Mouse (Mus musculus) frontal cortex, postnatal 36 days (tissue): ENCODE results near the gene Tmem223.

Experiments used
- DNase-seq, 2 experiments: peaks; one replicate each; pipeline ENCODE4 v3.0.0; 2022; ENCODE audit warnings: low spot score in 2 of 2

The Tmem223 gene

GRCm38 (mm10) chr19:8803204-8803780, 32.5 kb downstream of the Tmem223 start:
- no peak for DNase-seq

GRCm38 (mm10) chr19:8803879-8804660, 33.3 kb downstream of the Tmem223 start:
- DNase-seq = no peak

GRCm38 (mm10) chr19:8806810-8807209, 36.0 kb downstream of the Tmem223 start:
- no peak for DNase-seq

GRCm38 (mm10) chr19:8815812-8816211, 45.0 kb downstream of the Tmem223 start:
- no peak for DNase-seq

- no peak for DNase-seq
These were observed 46.2 kb downstream of the Tmem223 start for GRCm38 (mm10) chr19:8817001-8817400.

DNA sequence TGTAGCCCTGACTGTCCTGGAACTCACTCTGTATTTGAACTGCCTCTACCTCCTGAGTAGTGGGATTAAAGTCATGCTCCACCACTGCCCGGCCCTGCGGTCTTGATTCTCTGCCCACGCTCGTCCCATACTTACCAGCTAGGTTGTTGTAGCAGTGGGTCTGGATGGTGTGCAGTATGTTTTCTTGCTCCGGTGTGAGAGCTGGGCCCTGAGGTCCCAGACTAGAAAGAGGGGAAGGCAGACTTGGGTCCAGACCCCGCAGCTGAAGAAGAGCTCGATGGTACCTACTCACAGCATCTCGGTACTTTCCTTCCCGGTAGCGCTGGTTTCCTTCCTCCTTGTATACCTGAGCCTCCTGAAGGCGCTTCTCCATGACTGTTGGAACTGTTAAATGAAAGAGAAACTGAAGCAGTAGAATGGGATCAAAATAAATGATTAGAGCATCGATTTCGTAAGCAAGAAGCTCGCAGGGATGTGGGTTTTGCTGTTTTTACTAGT, 47.6 kb downstream of the Tmem223 start:
- no peak for DNase-seq

- DNase-seq = peak; percentile 96 to 98
These were observed 48.2 kb downstream of the Tmem223 start, which contains the start of gene Ttc9c for GRCm38 (mm10) chr19:8818801-8819595. Gene Ttc9c, minus strand, starts transcription at chr19:8819333.

DNA sequence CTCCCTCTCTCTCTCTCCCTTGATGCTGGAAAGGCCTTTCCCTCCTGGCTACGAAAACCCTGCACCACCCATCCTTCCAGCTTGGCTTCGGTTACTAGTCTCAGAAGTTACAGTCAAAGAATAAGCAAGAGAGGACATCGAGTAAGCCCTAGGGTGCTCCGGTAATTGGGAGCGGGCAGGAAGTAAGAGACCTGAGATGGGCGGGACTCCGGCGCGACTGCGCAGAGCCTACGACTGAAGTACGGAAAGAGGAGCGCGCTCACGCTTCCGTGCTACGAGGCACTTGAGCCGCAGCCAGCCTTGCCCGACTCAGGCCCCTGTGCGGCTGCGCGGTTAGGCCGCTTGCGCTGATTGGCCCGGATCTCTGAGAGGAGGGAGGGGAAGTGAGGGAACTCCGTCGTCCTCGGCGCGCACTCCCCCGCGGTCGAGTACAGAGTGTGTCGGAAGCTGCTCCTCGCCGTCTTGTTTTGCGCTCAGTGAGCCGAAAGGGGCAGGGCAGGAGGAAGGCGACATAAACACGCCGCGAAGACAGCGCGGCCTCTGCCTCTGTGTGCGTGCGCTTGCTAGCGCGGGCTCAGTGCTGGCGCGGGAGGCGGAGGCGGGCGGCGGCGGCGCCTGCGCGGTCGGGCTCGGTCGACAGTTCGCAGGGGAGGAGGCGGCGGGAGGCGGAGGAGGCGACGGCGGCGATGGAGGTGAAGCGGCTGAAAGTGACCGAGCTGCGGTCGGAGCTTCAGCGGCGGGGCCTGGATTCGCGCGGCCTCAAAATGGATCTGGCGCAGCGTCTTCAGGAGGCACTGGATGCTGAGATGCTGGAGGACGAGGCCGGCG, 49.0 kb downstream of the Tmem223 start, which contains the start of gene Hnrnpul2:
TSS of gene Hnrnpul2 (plus strand) at position 415 of the 828 bp plus-strand sequence.
- peak; percentile 99 for DNase-seq

- no peak for DNase-seq
These were observed 49.7 kb downstream of the Tmem223 start for GRCm38 (mm10) chr19:8820424-8820956.

- no peak for DNase-seq
These were observed 50.4 kb downstream of the Tmem223 start for GRCm38 (mm10) chr19:8821146-8821545.
